Mouse (Mus musculus) layer of hippocampus, adult 8-10 months (tissue): Measurements from ENCODE around the gene Mfsd4b3. TPM values are rescaled to one million over a fixed set of nuclear protein-coding genes. Genes with fewer than 3 reads are reported as not detected.
"Not testable (repeated sequence)": the region's sequence is repeated elsewhere in the genome, so short reads cannot be mapped to it uniquely, and the experiment has no call there.

Experiments used
- DNase-seq, 2 experiments: peaks; one replicate each; pipeline ENCODE4 v3.0.0; 2022; ENCODE audit warnings: low spot score in 2 of 2
- total RNA-seq, 4 experiments: library from RNA; stranded (reverse); gene quantifications; 2 replicates each; pipeline ENCODE4 v1.2.4; 2022

Gene Mfsd4b3
- under 1 TPM in 2 of 4 experiments, not detected in 2; 0.34 to 0.37 TPM for total RNA-seq

DNA sequence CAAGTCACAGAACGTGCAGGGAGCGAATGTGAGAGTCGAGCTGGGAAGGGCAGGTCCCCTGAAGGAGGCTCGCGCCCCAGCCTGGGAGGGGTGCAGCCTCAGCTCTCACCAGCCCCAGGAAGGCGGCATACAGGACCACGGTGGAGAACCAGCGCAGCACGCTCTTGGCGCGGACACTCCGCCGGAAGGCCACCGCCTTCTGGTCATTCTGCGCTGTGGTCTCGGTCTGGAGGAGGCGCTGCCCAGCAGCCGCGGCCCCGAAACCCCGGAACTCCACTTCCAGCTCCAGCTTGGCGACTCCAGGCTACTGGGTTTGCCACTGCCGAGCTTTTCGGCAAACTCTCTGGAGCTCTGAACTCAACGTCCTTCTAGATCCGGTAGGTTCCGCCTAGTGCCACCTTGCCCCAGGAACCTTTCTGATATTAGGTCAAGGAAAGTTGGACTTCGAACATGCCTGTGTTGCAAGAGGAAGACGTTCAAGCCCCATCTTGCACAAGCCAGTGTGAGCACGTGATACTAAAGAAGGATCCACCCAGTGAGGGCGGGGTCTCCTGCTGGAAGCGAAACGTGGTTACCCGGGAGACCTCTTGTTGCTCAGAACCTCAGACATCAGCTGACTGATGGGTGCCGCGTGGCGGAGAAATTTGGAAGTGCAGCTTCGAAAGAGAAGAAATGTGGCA, at the start of gene Mfsd4b3:
Gene Mfsd4b3, minus strand, starts transcription at position 393 of the 680 bp plus-strand sequence.
- DNase-seq = peak; percentile 91 to 93

DNA sequence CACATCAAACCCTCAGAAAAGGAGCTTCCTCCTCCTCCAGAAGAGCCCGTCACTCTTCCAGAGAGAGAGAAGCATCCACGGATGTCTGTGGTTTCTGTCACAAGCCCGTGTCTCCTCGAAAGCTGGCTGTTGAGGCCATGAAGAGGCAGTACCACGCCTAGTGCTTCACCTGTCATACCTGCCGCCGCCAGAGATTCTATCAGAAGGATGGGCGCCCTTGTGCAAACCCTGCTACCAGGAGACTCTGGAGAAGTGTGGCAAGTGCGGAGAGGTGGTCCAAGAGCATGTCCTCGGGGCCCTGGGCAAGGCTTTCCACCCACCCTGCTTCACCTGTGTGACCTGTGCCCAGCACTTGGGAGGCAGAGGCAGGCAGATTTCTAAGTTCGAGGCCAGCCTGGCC, 49.6 kb upstream of the Mfsd4b3 start:
- DNase-seq = no peak

DNA sequence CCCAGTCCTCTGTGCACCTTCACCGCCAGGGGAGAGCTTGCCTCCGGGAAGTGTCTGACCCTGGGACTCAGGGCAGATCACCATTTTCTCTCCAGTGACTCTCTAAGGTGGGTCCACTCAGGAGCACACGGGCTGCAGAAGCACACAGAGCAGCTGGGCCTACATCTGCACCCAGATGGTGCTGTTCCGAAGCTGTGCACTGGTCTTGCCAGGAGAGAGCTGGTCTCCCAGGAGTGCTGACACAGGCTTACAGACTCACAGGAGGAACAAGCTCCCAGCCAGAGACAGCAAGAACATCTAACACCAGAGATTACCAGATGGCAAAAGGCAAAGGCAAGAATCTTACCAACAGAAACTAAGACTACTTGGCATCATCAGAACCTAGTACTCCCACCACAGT, 48.9 kb upstream of the Mfsd4b3 start:
- DNase-seq = not testable (repeated sequence)

DNA sequence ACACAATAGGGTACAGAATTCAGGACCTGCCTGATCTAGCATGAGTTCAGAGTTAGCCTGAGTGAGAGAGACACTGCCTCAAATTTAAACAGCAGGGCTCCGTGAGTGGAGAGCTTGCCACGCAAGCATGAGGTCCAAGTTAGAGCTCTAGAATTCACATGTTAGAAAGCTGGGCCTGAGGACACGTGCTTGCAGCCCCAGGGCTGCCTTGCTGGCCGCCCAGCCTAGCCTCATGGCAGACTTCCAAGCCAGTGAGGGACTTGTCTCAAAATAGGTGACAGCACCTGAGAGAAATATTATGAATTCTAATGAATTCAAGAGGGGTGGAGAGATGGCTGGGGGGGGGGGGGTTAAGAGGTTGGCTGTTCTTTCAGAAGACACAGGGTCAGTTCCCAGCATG, 48.0 kb upstream of the Mfsd4b3 start:
- no peak for DNase-seq

DNA sequence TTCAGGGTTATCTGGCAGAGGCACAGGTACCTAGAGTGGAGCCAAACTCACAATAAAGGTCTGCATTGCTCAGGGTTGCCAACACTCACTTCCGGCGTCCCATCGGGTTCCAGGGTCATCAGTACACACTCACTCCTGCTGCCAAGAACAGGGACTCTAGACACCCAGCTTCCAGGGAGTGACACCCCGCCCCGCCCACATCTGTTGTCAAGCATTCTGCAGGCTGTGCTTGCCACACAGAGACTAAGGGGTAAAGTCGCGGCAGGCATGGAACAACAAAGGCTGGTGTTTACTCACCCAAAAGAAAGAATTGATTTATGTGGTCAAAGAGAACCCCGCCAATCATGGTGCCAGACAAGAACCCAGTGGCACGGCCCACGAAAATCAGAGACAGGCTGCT, 47.0 kb upstream of the Mfsd4b3 start:
- no peak for DNase-seq

DNA sequence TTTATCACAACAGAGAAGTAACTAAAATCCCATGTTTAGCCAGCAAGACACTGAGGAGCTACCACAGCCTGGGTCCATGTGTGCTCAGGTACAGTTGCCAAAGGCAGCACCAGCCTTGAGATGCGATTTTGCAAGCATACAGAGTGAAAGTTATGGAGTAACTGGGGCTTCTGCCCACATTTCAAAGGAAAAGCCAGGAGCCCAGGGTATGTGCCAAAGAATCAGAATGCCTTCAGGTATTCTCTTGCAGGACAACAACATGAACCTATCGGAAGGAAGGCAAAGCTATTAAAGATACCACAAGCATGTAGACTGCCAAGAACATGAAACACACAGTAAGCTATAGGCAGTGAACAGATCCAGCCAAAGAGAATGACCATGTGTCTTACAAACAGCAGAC, 40.8 kb upstream of the Mfsd4b3 start:
- no peak for DNase-seq

DNA sequence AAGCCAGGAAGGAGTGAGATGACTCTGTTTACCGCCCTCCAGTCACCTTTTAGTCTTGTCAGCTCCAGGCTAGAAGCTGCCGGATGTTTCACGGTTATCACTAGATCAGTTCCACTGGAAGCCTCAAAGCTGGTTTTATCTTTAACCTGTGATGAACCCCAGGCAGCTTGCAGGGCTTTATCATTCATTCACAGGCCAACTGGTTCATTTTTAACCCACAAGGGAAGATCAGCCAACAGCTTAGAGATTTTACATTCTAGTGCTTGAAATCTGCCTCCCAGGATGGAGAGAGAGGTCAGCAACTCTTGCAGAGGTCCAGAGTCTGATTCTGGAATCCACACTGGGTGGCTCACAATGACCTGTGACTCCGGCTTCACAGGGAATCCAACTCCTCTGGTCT, 31.2 kb upstream of the Mfsd4b3 start:
- DNase-seq = no peak

DNA sequence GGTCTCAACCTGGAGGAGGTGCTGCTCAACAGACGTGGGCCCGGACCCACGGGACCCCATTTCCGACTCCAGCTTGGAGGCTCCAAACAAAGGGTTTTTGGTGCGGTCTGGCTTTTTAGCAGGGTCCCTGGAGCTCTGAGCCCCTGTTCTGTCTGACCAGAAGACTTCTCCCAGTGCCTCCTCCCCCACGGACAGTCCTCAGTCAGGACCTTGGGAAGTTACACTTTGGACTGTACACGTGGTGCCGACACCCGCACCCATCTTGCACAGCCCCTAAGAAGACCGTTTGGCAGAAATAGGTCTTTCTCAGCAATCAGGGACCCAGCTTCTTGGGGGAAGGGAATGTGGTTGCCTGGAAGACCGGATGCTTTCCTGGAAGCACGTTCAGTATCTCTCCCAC, 26.5 kb upstream of the Mfsd4b3 start, which contains the start of gene Mfsd4b5:
Gene Mfsd4b5, minus strand, starts transcription at position 181 of the 400 bp plus-strand sequence.
- DNase-seq = no peak

DNA sequence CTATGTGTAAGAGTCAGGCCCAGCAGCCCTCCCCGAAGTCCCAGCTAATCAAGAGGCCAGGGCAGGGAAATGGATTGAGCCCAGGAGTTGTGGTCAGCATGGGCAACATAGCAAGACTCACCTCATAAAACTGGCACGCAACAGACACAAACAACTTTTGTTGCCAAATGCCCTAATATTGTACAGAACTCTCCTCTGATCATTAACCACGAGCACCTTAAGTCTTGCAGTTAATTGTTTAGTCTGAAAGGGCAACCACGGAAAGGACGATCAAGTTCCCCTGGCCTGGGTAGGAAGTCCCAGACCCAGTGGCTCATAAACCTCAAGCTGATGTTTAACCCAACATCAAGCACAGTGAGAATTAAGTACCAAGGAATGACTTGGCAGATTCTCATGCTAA, 22.7 kb upstream of the Mfsd4b3 start:
- DNase-seq = no peak

DNA sequence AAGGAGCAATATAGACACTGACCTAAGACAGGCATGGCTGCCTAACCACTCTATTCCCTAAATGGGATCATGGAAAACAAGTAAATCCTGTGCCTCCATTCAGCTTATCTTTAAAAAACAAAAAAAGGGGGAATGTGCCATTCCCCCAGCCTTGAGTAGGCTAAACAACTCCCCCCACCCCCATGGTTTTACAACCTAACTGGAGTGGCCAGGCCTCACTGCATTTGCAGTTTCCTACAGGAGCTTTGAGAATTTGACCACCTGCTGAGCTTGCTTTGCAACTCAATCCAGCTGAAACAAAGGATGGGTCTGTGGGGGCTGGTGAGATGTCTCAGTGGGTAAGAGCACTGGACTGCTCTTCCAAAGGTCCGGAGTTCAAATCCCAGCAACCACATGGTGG, 18.3 kb upstream of the Mfsd4b3 start:
- no peak for DNase-seq

DNA sequence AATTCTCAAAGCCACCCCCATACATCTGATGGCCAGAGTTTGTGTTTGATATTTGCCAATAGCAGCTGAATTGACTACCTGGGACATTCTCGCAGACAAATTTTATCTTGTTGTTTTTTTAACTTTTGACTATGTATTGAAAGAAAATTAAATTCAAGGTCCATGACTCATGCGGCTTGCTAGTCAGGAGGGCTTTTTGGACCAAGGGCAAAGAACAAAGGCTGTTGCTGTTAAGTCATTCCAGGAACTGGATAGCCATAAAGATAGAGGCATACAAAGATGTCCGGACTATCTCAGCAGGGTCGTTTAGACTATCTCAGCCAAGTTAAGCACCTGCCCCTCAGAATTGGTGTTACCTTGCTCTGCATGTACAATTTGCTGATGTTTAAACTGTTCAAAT, 17.4 kb upstream of the Mfsd4b3 start:
- no peak for DNase-seq

DNA sequence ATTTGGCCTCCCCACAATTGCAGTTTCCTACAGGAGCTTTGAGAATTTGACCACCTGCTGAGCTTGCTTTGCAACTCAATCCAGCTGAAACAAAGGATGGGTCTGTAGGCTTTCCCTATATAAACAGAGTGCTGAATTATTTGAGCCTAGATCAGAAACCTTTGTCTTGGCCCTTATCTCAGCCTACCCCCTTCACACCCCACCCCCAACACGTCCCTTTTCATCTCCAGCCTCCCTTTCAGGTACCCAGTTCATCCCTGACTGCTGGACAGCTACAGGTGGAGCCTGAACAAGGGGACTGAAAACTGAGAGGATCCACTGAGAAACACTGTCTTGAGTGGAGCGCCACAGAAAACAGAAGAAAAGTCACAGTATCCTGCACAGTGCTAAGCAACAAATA, 15.8 kb upstream of the Mfsd4b3 start:
- no peak for DNase-seq

DNA sequence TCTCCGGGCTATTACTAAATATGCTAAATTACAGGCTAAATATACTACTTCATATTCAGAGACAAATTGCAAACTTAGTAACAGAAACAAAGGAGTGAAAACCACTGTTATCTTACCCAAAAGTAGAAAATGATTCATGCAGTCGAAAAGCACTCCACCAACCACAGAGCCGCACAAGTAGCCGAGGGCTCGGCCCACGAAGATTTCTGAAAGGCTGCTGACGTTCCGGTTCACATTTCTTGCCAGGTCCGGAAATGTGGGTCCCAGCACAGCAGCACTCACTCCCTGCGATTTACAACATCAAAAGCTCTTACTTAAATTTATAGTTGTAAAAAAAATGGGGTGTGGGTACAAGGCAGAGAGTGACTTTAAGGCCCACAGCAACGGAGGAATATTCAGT, 15.0 kb upstream of the Mfsd4b3 start:
- DNase-seq = no peak

DNA sequence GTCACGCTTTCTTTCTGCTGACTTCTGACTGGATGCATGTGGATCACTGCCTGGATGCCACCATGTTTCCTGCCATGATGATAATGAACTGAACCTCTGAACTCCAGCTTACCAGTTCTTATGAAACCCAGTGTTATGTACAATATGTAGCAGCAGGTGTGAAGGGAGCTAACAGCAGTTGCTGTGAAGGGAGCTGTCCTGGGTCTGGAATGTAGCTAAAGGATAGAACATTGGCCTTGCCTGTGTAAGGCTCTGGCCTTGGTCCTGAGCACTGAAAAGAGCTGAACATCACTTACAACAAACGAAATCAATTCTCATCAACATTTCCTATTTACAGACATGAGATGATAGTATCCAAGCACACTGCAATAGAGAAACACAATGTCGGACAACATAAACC, 7.6 kb upstream of the Mfsd4b3 start:
- no peak for DNase-seq

DNA sequence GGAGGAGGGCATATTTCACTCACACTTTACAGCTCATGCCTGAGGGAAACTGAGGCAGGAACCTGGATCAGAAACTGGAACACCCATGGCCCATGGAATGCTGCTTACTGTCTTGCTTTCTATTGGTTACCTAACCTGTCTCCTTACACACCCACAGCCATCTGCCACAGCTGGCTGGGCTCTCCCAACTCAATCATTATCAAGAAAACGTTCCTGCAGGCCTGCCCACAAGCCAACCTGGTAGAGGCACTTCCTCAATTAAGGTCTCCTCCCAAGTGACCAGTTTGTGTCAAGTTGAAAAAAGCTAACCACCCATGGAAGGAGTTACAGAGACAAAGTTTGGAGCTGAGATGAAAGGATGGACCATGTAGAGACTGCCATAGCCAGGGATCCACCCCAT, 2.0 kb upstream of the Mfsd4b3 start:
- no peak for DNase-seq

DNA sequence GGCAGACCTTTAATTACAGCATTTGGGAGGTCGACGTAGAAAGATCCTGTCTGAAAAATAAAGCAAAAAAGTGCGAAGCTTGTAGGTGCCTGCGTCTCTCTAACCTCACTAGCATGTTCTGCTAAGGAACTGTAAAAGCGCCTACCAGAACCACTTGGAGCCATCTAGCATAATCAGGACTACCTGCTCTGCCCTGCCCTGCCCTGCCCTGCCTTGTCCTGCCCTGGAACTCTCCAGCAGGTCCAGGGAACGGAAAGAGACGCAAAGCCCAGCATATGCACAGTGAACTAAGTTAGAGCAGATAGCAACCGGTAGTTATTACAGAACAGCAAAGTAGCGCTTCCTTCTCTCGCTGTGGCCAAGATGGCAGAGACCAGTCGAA, 479 bp upstream of the Mfsd4b3 start:
- DNase-seq = peak in 1 of 2 experiments; percentile 4

DNA sequence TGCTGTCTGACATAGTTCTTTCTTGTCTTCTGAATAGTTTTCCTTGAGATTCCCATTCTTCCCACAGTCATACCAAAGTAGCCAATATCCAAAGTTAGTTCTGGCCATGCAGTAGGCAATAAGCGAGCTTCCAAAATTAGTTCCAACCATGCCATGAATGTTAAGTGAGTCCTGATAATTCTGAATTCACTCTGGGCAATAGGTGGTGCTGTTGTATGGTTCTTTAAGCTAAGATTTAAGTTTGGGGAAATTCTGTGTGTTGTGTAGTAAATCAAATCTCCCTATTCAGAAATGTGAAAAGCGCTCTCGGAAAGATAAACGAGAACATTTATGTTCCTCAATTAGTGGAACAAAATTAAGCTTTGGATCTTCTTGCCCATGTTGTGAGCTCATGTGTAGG, 1.7 kb downstream of the Mfsd4b3 start:
- DNase-seq = no peak

DNA sequence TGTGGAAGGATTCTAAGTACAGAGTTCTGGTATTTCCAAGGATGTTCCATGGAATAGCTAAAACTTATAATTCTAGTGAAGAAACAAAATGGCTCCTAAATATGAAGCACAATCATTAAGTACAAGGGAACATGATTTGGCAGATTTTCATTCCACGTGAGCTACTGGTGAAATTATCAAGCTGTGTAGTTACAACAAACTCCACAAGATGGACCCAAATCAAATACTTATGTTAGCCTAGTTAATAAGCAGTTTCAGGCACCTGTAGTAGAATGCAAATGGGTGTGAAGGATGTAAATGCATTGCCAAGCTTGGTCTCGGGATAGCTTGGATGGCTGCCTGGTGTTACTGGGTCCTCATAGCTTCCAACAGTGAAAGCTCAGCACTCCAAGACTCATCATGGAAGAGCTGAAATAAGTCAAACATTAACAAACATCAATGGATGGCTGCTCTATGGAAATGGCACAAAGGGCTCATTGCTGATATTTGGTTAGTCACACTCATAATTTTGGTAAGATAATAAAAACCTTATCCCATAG, 3.5 kb downstream of the Mfsd4b3 start:
- DNase-seq = no peak

DNA sequence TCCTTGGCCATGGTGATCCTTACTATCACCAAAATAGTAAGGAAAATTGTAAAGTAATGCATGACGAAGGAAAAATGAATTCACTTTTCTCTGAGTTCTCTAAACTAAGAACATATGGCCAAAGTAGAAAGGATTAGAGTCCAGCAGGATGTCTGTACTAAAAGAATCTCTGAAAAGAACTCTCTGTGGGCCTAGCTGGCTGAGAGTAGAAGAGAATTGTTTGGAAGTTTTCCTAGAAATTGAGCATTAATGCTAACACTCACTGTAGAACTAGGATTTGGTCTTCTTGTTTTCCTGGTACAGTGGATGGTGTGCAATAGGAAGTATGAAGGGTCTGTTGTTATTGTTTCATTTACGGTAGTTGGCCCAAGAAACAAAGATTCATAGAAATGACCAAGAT, 4.8 kb downstream of the Mfsd4b3 start:
- DNase-seq = no peak

DNA sequence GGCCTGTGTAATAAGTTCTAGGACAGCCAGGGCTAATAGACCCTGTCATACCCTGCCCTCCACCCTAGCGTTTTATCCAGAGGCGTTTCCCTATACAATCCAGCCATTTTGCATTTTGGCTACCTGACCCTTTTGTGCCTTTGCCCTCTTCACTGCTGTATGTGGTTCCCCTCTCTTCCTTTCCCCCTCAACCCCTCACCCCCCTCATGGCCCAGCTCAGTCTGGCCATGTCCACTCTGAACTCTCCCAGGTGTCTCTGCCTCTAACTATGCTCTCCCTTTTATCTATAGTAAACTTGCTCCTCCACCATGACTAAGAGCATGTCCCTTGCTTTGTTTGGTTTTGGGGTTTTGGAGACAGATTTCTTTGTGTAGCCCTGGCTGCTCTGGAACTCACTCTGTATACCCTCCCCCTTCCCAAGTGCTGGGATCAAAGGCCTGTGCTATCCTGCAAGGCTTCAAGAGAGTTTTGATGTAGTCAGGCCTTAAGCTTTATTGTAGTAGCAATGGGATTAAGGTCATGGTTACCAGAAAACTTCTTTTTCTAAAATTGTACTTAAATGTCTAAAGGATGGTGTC, 10.5 kb downstream of the Mfsd4b3 start:
- DNase-seq = no peak

DNA sequence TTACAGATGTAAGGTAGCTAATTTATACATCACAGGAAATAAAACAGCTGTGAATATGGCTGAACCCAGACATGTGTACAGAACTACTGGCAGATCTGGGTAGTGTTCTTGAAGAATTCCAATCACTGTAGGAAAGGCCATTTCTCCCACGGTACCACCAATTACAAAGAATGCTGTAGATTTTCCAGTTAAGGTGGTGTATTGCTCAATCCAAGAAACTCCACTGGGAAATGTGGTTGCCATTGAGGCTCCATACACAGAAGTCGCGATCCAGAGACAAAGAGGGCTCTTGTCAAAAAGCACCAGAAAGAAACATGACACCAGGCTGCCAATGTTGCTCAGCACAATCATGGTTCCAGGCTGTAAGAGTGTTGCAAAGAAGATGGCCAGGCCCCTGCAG, 12.8 kb downstream of the Mfsd4b3 start:
- DNase-seq = not testable (repeated sequence)

DNA sequence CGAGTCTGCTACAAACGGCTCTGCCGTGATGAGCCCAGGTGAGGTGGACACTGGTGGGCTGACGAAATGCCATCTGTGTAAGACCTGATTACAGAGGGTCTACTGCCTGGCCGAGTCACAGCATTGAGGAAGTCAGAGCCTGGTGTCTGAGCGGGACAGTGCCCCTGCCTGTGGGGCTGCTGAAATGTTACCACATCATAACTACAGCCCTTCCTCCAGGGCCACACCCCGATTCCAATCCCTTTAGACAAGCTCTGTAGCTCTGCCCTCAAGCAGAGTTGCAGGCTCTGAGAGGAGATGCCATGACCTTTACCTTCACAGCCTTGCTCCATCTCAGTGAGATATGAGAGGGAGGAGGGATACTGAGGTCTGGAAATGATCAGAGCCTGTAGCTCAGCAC, 23.4 kb downstream of the Mfsd4b3 start:
- DNase-seq = no peak

DNA sequence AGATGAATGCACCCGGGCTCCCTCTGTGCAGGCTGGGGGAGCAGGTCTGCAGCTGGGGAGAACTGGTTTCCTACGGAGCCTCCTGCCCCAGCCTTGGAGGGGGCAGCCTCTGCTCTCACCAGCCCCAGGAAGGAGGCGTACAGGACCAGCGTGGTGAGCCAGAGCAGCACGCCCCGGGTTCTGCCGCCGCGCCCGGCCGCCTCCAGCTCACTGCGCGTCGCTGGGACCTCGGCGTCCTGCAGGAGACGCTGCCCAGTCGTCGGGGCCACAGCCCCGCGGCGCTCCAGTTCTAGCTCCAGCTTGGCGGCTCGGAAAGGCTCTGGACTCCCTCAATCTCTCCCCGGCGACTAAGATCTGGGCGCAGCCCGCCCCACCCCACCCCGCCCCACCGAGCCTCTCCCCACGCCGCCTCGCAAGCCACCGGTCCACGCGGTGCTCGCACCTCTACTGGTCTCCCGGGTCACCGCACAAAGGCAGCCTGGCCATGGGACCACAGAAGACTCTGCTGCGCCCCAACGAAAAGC, 33.3 kb downstream of the Mfsd4b3 start, which contains the start of gene Mfsd4b2:
Gene Mfsd4b2, minus strand, starts transcription at position 308 of the 524 bp plus-strand sequence.
- DNase-seq = no peak
